Mouse (Mus musculus) cerebellum, adult 9-10 months (tissue): ENCODE measurements around the gene Postn.

ENCODE experiments used
- DNase-seq: peaks from one replicate; pipeline ENCODE4 v3.0.0; 2022

The Postn gene

DNA sequence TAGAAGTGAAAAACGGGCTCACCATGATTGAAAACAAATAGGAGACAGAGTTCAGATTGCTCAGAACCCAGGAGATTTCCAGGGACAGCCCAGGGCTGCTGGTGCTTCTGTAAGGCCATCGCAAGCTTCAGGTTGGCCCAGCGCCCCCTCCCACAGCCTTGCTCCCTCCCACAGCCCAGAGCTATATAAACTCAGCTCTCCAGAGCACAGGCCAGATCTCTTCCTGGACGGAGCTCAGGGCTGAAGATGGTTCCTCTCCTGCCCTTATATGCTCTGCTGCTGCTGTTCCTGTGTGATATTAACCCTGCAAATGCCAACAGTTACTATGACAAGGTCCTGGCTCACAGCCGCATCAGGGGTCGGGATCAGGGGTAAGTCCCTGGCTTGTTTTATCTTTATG is at the start of gene Postn:
TSS of gene Postn (plus strand) at position 213 of the 400 bp plus-strand sequence.
- no peak for DNase-seq

DNA sequence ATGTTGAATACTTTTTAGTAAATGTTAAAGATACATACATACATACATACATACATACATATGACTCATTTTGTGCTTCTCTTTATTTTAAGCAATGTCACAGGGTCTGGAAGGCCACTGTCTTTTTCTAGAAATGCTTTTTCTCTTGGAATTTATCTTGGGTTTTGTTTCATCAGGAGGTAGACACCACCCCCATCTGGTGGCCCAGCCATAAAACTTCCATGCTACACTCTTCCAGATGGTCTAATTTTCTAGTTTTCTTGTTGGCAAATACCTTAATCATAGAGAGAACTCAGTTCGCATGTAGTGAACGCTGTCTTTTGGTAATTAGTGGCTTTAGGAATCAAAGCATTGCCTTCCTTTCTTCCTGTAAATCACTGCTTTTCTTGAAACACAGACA is 46.9 kb upstream of the Postn start:
- DNase-seq, result no peak

DNA sequence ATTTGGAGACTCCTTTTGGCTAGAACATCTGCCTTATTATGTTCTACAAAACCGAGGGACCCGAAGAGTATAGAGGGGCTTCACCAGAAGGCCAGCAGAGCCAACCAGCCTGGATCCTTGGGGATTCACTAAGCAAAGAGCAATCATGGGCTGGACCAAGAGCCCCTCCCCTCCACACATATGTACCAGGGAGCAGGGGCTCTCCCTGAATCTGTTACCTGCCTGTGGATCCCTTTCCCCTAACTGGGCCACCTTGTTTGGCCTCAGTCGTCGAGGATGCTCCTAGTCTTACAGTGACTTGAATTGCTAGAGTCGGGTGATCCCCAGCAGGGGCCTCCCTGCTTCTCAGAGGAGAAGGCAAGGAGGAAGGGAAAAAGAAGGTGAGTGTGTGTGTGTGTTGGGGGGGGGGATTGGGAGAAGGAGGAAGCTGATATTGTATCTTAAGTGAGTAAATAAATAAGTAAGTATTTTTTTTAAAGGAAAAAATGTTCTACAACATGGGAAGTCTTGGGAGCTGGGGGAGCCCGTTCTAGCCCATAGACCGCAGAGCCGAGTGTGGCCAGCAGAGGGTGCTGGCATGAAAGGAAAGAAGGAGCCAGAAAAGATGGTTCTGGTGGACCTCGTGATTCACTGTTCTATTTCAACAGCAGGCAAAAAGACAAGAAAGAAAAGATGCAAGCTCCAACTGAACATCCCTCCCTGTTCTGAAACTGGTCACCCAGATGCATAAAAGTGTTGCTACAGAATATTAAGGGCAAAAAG is 7.8 kb upstream of the Postn start:
- DNase-seq, result peak; percentile 26

DNA sequence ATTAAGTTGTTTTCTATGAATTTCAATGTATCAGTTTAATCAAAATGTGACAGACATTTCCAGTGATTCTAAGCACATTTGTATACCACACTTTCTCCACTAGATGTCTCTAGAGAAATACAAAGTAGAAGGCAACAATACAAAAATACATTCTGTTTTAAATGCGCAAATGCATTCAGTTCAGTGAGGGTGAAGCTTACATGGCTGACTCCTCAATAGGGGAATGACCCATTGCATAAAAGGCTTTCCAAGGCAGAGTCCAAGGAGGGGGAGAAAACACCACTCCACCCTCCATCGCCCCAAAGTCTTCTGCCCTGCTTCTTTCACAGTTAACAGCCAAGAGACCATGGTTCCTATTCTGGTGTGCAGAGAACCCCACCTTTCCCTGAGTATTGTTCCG is 3.3 kb upstream of the Postn start:
- DNase-seq, result no peak

DNA sequence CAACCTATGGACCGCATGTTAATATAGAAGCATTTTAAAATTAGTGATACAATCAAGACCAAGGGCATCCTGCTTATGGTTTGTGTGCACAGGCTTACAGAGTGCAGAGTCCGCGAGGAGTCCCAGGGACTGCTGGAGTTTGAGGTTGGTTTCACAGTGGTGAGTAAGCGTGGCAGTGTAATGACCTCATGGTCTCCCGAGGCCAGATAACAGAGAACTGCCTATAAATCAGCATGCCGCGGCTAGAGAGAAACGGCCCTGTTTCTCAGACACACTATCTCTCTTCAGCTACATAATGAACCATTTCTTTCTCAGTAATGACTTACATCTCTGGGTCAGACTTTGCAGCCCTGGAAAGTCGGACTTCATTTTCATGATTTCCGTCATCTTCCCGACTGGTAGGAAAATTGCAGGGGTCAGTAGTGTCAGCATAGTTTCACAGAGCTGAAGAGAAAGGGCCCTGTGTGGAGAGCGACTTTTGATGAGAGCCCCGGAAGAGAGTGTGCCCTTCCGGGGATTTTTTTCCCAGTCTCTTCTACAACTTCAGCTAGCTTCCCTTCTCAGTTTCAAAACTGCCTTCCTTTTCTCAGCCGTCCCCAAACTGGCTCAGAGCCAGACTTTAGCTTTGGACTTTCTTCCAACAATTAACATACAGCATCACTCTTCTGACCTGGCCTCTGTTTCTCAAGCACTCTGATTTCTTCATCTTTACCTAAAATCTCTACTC is 2.3 kb upstream of the Postn start:
- DNase-seq, result no peak

DNA sequence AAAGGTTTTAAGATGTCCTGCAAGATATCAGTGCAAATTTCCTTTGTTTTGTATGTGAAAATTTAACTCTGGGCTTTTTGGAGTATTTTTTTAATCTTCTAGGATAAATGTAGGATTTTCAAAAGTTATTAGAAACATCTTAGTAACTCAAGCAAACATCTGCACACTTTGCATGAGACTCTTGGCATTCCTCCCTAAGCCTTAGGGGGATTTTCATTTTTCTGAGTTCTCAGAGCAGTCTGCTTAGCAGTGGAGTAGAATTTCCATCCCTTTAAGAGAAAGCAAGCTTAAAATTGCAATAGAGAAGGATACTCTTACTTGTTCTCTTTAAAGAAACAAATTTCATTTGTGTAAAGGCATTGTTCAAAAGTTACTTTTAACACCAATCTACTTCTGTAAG is 747 bp downstream of the Postn start:
- no peak for DNase-seq

DNA sequence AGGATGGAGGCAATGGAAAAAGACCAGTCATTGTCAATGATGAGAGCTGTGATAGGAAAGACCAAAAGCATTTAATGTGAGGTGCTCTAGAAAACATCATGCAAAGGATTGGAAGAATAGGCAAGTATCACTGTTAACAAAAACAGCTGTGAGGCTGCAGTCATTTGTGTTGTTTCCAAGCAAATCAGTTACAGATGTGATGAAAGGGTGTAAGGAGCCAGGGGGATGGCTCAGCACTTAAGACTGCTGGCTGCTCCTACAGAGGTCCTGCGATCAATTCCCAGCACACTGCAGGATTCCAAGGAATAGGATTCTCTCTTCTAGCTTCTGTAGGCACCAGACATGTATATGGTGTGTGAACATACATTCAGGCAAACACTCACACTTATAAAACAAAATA is 10.1 kb downstream of the Postn start:
- no peak for DNase-seq

DNA sequence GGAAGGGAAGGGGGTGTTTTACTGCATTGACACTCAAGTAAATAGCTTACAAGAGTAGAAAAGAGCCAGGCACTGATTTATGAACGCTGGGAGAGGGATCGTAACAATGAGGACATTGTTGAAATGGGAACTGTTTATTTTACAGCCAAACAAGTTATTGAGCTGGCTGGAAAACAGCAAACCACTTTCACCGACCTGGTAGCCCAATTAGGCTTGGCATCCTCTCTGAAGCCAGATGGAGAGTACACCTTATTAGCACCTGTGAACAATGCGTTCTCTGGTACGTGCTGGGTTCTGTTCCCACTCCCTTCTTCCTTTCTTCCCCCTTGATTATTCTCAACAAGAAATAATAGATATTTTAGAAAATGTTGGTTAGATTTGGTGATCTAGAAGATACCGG is 11.7 kb downstream of the Postn start:
- no peak for DNase-seq

DNA sequence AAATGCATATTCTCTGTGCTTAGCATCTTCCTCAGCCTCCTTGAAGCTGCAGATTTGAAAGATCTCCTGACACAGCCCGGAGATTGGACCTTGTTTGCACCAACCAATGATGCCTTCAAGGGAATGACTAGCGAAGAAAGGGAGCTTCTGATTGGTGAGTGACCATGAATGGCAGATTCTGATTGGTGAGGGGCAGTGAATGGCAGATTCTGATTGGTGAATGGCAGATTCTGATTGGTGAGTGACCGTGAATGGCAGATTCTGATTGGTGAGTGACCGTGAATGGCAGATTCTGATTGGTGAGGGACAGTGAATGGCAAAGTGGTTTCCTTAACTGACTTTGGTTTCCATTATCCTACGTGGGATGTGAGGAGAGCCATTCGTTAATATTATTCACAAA is 15.1 kb downstream of the Postn start:
- DNase-seq, result no peak

DNA sequence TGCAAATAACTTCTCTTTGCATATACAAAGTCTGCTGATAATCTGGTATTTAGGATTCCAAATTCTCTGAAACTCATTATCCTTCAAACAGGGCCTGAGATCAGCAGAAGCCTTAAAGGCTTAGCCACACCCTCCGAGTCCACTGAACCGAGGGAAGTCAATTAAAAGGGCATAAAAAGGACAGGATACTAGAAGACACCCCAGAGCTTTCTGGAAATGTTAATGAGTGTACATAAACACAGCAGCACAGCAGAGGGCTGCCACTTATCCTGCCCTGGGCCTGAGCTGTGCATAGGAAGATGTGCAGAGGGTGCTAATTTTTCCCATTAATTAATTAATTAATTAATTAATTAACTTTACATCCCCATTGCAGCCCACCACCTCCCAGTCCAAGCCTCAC is 16.7 kb downstream of the Postn start:
- DNase-seq, result no peak

DNA sequence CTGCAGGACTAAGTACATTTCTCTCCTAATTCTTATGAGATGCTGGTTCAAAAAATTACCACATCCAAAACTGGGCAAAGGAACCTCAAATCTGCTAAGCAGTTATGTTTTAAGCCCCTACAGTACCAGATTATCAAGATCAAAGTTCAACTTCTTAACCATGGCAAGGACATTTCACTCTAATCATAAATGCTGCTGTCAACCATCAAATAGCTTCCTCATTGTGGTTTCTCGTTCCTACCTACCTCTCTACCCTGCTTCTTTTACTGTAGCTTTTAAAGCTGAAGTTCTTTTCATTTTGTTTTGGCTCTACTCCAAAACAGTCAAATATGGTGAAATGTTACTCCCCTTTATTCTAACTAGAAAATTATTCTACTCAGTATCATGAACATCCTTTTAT is 17.2 kb downstream of the Postn start:
- no peak for DNase-seq

DNA sequence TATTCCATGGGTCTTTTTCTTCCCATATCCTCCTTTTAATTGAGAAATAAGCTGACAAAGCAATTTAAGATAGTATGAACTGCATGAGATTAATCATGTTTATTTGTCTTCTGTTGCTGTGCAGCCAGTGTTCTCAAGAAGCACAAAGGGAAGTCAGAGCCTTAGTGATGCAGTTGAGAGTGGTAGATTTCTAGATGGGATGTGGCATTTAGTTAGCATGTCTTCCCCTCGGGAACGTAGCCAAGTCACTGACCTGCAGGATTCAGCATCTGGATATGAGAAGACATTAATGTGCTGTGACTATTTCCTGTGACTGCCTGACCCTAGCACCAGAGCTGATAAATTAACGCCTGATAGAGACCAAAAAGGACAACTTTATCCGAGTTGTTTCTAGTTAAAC is 19.1 kb downstream of the Postn start:
- DNase-seq, result no peak

DNA sequence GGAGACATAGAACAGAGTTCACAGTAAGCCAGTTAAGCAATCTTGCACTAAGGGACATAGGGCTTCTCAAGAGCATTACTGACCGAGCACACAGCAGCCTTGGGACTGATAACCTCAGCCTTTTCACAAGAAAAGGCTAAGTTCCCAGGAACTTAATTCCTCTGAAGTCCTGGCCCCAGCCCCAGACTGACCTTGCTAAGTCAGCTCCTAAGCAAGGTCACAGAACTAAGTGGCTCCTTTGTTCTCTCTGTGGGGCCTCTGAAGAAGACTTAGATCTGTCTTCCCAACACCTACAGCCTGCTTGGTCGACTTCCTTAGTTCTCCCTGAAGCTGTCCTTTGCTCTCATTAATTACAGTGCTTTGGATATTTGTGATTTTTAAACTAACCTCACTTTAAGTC is 38.4 kb downstream of the Postn start:
- no peak for DNase-seq

DNA sequence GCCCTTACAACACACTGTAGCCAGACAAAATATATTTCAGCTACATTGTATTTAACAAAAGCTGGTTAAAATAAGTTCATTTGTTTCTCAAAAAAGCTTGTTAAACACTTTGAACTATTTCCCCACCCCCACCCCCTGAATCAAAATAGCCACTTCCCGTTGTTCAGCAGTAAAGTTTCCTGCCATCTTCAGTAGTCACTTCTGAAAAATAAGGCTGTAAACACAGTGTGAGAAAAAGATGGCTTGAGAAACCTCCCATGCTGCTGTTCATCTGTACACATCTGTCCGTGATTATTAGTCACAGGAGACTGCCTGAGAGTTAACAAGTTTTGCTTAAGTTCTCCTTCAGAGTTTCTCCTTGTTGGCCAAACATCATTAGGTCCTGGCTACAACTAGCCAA is 39.0 kb downstream of the Postn start:
- no peak for DNase-seq

DNA sequence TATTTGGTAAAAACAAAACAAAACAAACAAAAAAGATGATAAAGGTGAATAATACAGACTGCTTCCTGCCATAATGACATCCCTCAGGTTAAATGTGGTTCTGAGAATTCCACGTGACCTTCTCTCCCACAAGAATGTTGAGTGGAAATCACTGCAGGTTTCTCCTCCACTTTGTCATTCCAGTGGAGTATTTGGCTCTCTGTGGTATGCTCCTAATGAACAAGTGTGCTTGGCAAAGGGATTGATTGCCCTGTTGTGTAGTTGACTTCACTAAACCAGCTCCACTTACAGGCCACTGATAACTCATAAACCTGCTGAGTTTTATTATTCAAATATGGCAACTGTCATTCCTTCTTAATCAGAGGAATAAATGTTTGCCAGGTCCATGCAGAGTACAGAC is 39.7 kb downstream of the Postn start:
- no peak for DNase-seq

DNA sequence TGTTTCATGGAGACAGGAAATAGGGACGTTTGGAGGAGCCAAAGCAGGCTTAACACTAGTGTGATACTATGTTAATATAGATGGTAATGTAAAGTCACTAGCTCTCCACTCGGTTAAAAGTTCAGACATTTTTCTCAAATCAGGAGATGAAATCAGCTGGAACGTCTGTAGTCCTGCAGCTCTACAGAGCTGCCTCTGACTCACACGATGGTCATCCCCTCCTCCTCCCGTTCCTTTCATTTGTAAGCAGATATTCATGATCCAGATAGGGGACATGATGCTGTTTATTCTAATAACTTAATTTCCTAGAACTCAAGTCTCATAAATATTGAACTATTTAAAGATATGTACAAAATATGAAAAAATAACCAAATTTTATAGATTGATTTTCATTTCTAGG is 40.8 kb downstream of the Postn start:
- no peak for DNase-seq

DNA sequence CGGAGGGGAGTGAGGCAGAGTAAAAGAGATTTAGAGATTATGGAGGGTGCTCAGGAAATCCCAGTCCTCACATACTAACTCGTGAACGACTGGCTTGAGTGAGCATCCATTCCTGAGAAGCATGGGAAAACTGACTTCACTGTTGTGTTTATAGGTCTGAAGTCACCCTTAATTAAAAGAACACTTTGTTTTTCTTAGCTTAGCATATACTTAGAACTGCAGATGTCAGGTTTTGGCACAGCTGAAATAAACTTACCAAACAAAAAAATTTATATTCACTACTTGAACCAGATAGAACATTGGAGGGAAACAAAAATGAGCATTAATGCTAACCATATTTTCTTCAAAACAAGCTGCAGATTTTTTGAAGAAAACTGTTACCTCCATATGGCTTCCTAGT is 42.9 kb downstream of the Postn start:
- no peak for DNase-seq

DNA sequence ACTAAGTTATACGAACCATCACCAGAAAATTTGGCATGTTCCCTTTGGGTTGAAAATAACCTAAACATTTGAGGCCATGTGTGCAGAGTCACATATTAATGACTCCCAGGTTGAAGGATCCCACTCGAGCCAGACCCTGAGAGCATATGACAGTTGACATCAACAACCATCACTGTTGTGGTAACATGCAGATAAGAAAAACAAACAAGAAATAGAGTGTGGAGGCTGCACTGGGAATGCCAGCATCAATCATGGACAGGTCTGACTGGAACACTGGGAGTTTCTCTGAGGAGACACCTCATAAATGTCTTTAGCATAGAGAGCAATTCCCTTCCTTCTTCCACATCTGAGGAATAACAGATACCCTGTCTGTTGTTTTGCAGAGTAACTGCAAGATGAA is 45.7 kb downstream of the Postn start:
- DNase-seq, result no peak

DNA sequence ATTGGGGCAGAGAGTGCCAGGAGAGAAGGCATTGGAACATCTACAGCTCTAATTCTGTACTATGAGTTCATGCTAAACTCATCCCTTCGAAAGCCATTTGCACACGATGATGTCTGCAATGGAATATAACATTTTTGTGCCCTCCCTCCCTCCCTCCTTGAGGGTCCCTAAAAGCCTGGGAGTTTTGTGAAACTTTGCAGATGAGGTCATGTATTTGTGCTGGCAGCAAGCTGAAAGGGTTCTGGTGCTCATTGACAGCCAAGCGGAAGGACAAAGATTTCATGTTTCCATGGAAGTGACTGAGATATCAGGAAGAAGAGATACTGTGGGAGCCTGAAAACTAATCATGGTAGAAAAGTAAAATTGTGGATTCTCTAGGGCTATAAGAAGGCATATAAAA is 50.1 kb downstream of the Postn start:
- no peak for DNase-seq

DNA sequence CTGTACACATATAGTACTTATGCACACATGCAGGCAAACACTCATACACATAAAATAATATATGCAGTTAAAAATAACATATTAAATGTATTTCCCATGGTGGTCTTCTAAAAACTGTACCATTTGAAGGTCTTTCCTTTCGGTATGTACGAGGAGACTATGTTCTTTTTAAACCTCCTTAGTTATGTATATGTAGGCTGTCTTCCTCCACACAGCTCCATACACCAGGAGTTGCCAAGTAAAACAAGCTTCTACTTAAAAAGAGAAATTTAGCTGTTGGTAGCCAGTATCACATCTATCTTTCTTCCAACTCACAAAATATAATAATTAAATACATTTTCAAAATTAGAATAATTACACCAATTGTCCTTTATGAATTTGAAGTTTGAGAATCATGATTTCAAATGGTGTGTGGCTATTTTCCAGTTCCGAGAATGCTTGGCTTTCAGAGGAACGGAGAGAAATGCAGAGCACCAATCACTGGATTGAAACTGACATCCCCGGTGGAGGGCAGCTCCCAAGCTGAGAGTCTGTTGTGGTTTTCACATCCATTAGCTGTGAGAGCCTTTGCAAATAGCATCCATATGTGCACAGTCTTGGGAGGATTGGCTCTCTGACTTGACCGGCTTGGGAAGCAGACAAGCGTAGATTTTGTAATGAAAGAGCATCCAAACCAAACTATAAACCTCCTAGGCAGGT is 52.1 kb downstream of the Postn start:
- no peak for DNase-seq

DNA sequence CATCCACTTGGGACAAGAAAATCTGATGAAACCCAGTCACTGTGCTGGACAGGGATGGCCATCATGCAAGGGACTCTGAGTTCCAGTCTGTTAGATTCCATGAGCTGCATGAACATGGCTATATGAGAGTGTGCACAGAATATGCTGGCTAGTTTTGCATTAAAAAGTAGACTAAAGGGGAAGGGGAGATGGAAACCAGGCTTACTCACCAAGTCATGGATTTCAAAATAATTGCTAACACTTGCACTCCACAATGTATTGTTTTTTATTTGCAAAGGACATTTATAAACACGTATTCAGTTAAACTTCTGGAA is 52.6 kb downstream of the Postn start:
- no peak for DNase-seq

DNA sequence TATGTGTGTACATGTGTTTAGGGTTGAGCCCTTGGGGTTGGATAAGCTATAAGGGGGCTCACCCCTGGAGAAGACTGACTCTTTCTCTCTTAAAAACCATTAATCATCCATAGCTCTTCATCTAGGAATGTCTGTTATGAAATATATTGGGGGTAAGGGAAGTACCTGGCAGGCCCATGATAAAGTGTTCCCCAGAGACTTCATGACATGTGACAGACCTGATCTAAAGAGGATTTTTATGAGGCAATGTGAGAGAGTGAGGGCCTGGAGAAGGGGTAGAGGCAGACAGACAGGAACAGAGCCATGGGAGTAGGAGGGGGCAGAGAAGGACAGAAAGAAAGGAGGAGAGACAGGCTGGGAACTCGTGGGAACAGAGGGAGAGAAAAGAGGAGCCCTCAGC is 53.5 kb downstream of the Postn start:
- DNase-seq, result no peak

DNA sequence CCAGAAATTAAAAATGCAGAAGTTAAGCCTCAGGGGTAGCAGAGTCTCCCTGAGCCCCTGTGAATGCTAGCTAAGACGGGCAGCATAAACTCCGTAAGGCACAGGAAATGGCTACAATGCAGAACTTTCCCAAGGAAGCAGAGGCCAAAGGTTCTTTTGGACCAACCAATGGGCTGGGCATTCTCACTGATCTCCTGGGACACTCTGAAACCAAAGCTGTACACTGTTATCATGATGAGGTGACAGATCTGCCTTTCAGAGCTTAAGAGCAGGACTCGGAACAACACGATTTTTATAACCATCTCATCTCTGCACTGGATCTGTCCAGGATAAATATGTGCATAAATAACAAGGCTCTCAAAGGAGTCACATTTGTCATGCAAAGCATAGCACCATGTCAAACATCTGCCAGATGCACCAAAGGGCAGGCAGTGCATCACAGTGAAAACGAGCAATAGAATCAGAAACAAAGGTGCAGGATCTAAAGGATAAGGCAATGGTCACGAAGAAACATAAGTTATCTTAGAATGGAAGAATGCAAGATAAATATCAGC is 57.0 kb downstream of the Postn start:
- no peak for DNase-seq
